Mouse (Mus musculus): ENCODE results near the gene Gm45753.
A peak's percentile ranks its signal among the peaks of the same experiment; 100 is the strongest.

Gene Gm45753

GRCm38 (mm10) chr8:45269056-45269455, 39.2 kb downstream of the Gm45753 start:
- no peak for DNase-seq

GRCm38 (mm10) chr8:45268485-45268884, 39.8 kb downstream of the Gm45753 start:
- no peak for DNase-seq

DNA sequence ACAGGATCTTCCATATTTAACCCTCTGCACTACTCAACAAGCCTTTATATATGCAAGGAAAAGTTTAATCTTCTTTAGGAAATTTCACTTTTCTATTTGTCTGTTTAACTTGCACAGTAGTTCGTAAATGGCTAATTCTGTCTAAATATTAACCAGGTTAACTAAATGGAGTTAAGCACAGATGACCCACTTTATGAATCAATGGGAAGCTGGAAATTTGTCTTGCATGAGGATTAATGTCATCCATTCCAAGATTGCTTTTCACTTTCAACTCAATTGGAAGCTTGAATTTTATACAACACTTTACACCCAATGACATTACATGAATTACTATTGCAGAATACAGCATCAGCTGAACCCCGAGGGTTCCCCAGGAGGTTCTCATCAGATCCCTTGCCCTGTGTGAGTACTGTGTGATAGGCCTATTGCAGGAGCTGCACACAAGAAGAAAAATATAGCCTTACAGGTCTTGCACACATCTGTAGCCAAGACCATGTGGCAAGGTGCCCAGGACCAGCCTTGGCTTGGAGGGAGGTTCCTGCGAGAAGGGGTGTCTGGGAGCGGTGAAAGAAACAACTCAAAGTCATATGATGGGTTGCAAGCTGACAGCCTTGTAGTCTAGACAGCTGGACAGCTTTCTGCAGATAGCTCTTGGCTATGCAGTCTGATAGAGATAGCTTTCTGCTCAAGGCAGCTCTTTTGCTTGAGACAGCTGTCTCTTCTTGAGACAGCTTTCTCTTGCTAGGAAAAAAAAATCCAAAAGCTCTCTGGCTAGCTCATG, 40.5 kb downstream of the Gm45753 start:
- DNase-seq: no peak

DNA sequence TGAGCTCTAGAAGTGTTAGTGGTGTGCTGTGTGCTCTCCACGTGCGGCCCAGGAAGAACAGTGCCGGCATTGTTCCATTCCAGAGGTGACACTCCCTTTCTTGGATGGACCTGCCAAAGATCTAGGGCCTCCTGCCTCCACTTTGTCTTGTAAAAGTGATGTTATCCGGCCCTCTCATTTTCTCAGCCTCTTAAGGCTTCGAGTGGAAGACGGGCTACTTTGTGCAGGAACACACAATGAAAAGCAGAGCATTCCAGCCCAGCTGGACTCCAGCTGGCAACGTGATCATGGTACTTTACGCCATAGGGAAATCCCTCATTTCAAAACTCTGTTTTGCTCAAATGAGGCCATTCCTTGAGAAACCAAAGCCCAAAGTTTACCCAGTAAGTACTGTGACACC, 41.3 kb downstream of the Gm45753 start:
- no peak for DNase-seq

DNA sequence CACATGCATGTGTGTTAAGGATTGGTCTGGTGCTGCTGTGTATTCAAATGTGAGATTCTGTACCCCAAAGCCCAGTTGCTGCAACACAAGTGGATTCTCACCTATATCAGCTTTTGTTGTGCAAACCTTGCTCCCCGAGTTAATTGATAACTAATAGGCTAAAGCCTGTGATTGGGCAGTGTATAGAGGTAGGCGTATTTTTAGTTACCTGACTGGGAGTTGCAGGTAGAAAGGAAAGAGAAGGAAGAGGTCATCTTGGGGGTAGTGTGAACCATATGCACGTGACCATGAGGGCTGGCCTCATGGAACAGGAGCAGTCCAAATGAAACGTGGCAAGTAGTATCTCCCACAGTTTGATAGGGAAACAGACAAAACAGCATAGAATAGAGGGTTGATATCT, 43.3 kb downstream of the Gm45753 start:
- DNase-seq: no peak

DNA sequence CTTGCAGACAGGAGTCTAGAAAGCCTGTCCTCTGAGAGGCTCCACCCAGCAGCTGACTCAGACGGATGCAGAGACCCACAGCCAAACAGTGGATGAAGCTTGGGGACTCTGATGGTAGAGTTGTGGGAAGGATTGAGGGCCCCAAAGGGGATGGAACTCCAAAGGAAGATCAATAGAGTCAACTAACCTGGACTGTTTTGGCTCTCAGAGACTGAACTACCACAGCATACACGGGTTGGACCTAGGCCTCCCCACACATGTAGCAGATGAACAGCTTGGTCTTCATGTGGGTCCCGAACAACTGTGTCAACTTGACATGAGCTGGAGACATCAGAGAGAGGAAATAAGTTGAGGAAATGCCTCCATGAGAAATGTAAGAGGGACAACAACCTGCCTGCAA, 45.4 kb downstream of the Gm45753 start:
- DNase-seq: no peak

DNA sequence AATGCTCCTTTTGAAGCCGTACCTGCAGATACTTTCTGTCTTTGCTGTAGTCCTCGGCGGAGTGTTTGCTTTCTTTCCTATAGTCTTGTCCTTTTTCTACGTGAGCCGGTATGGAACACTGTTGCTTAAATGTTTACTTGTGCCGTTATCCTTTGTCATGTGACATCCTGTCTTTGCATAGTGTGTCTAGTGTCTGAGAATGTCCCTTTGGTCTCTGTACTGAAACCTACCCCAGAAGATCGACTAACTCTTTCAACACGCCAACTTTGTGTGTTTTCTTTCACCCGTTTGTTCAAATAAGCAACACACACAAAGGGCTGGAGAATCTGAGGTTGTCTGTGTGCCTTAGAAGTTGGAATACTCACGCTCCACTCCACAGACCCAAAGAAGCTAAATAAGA, 46.3 kb downstream of the Gm45753 start, which contains the start of gene F11:
Gene F11, minus strand, starts transcription at position 112 of the 400 bp plus-strand sequence.
- DNase-seq: no peak

- no peak for DNase-seq
These were observed 49.8 kb downstream of the Gm45753 start for GRCm38 (mm10) chr8:45258421-45258820.

DNA sequence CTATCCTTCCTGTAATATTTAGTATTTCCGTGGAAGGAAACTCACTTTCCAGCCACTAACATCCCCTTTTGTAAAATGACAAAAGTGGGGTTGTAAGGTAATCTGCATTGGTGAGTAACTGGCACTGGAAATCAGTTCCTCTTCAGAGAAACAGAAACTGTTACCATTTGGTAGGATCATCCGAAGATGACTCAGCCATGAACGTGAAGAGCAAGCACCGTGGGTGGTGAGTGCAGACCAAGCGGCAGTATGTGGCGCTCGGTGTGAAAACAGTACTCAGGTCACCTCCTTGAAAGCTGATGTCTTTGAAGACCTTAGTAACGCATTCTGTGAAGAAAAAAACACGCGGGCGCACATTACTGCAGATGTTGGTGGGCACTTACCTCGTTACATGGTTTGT, 53.2 kb downstream of the Gm45753 start:
- DNase-seq: no peak

- no peak for DNase-seq
These were observed 53.9 kb downstream of the Gm45753 start for GRCm38 (mm10) chr8:45254194-45254842.

DNA sequence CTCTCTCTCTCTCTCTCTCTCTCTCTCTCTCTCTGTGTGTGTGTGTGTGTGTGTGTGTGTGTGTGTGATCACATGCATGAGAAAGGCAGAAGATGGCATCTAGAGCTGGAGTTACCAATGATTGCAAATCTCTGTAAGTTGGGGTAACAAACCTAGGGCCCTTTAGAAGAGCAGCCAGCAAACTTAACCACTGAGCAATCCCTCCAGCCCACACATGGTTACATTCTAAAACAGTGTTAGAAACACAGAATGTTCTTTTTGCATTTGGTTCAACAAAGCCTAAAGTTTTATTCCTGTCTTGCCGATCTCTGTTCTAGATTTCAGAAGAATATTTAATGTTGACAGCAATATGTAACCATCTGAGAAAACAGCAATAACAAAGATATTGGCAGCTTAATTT, 54.7 kb downstream of the Gm45753 start:
- DNase-seq: no peak

DNA sequence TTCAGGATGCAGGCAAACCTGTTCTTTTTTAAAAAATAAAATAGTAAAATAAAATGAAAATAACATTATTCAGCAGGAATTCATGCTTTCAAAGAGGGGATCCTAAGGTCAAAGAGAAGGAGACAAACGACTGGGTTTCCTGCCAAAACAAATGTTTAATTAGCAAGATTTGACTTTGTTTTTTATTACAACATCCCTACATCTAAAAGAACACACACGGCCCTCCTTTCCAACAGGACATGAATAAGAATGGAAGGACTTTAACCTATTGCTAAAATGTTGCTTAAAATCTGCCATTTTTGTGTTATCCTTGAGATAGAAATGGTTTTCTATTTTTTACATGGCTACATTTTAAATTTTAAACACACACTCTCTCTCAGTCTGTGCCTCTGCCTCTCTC, 55.2 kb downstream of the Gm45753 start:
- DNase-seq: no peak

GRCm38 (mm10) chr8:45246307-45246706, 62.0 kb downstream of the Gm45753 start:
- no peak for DNase-seq

GRCm38 (mm10) chr8:45239363-45239762, 68.9 kb downstream of the Gm45753 start:
- no peak for DNase-seq

GRCm38 (mm10) chr8:45238282-45238681, 70.0 kb downstream of the Gm45753 start:
- DNase-seq: peak; percentile 56

GRCm38 (mm10) chr8:45236164-45236912, 71.9 kb downstream of the Gm45753 start:
- DNase-seq: peak; percentile 85

DNA sequence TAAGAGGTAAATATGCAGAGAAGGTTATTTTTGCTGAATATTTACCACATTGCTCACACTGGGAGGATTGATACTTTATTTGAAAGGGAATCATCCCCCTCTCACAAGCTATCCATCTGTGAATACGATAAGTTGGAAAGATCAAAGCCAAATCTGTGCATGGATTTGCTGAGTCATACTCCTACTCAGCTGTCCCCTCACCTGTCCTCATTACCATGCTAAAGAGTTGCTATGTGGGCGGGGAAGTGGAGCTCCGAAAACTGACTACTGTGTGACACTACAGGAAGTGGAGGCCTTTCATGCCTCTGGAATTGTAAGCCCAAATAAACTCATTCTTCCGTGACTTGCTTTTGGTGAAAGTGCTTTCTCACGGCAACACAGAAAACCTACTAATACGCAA, 73.0 kb downstream of the Gm45753 start:
- no peak for DNase-seq

GRCm38 (mm10) chr8:45233256-45233655, 75.0 kb downstream of the Gm45753 start:
- no peak for DNase-seq

Data from embryo, embryonic 11 days (tissue).